27 mouse cellular contexts compared by ENCODE assay signal in genomic region chr4:155156734-155157133, GRCm38 (mm10).
DNase-seq lines count a peak whose midpoint lies in the region; ATAC-seq and TF ChIP-seq lines count a peak whose summit lies in the region.
"Had no signal": no experiment of that assay in that cellular context is flagged by ENCODE, and none has a peak within 500 bp of the region (broad histone marks: within the 10 kb centered on the region; RNA-seq: fewer than 3 reads in every experiment).

No protein-coding gene starts in this region.

- peaks cover 48% of the 10 kb centered on the region for H3K4me1 ChIP-seq in hindbrain, embryonic 13.5 days (replicated peaks)
- peaks cover 27% of the 10 kb centered on the region for H3K4me1 ChIP-seq in hindbrain, embryonic 12.5 days
- H3K4me1 ChIP-seq in lung, postnatal 0 days (ENCODE audit: insufficient read depth, low read depth, low read length): peaks cover 17% of the 10 kb centered on the region
- no peaks in the 10 kb centered on the region; the same call in 1 of the 2 replicates for H3K4me1 ChIP-seq in midbrain, embryonic 14.5 days (ENCODE audit: control insufficient read depth, insufficient read depth, low read length)

- WGBS in hindbrain, embryonic 13.5 days: 94% methylated on average over 17 of the region's 17 CpGs
- WGBS in hindbrain, embryonic 12.5 days: 89% methylated on average over 17 of the region's 17 CpGs
- 92% methylated on average over 17 of the region's 17 CpGs for WGBS in lung, postnatal 0 days
- 95% methylated on average over 17 of the region's 17 CpGs for WGBS in midbrain, embryonic 14.5 days

- DNase-seq in layer of hippocampus, adult 2 months (ENCODE audit: low spot score in 2 of 2): peak in 1 of 2 experiments; percentile 41
- no peak for DNase-seq in layer of hippocampus, postnatal 25 days (ENCODE audit: extremely low spot score in 1 of 2, low spot score in 1 of 2)
- DNase-seq in lung, postnatal 0 days (ENCODE audit: low spot score): no peak
- DNase-seq in lung, adult 18-20 months: no peak
- peak; percentile 24 for DNase-seq in brain, adult 2 months (ENCODE audit: low read depth, low spot score)
- DNase-seq in midbrain, embryonic 14.5 days: no peak
- DNase-seq: adrenal gland, adult 8-10 months; adrenal gland, postnatal 14 days; adrenal gland, postnatal 36 days; cerebellum, adult 11 months; cerebellum, adult 18-20 months; cerebellum, adult 8-10 months; cerebellum, adult 9-11 months; cerebellum, postnatal 14 days; embryo, embryonic 11 days; forebrain, postnatal 0 days had no signal

- no peak overlapping the region for H3K9ac ChIP-seq in hindbrain, embryonic 13.5 days
- H3K9ac ChIP-seq in hindbrain, embryonic 12.5 days: no peak overlapping the region
- no peak overlapping the region for H3K9ac ChIP-seq in lung, postnatal 0 days (replicated peaks; ENCODE audit: low read depth)
- no peak overlapping the region for H3K9ac ChIP-seq in midbrain, embryonic 14.5 days (replicated peaks; ENCODE audit: low read length)
- H3K9ac ChIP-seq: embryonic facial prominence, embryonic 12.5 days; embryonic facial prominence, embryonic 15.5 days; forebrain, embryonic 12.5 days; forebrain, postnatal 0 days had no signal

- 0 out of 2 replicates have a peak overlapping the region, but pooled peaks have one; percentile 36 for H3K27ac ChIP-seq in hindbrain, embryonic 13.5 days
- no peak overlapping the region for H3K27ac ChIP-seq in hindbrain, embryonic 12.5 days
- peak overlapping the region; percentile 72 for H3K27ac ChIP-seq in layer of hippocampus, adult 2 months
- 0 out of 2 replicates have a peak overlapping the region, but pooled peaks have one; percentile 11 for H3K27ac ChIP-seq in lung, postnatal 0 days (ENCODE audit: low read length)
- no peak overlapping the region for H3K27ac ChIP-seq in midbrain, embryonic 14.5 days (replicated peaks; ENCODE audit: low read depth, low read length)
- H3K27ac ChIP-seq: embryonic facial prominence, embryonic 12.5 days; embryonic facial prominence, embryonic 15.5 days; forebrain, embryonic 10.5 days had no signal

- peaks cover 2% of the 10 kb centered on the region for H3K27me3 ChIP-seq in hindbrain, embryonic 13.5 days
- H3K27me3 ChIP-seq in hindbrain, embryonic 12.5 days: no peaks in the 10 kb centered on the region
- no peaks in the 10 kb centered on the region for H3K27me3 ChIP-seq in lung, postnatal 0 days (replicated peaks; ENCODE audit: insufficient read depth, low read length)
- no peaks in the 10 kb centered on the region for H3K27me3 ChIP-seq in midbrain, embryonic 14.5 days (ENCODE audit: control insufficient read depth, insufficient read depth, low read length)
- H3K27me3 ChIP-seq: embryonic facial prominence, embryonic 12.5 days; embryonic facial prominence, embryonic 15.5 days; Patski had no signal

- no peak overlapping the region for H3K4me3 ChIP-seq in hindbrain, embryonic 13.5 days
- H3K4me3 ChIP-seq in hindbrain, embryonic 12.5 days: no peak overlapping the region
- H3K4me3 ChIP-seq in layer of hippocampus, adult 2 months: no peak overlapping the region
- H3K4me3 ChIP-seq in lung, postnatal 0 days (ENCODE audit: low read depth, low read length): no peak overlapping the region
- no peak overlapping the region for H3K4me3 ChIP-seq in midbrain, embryonic 14.5 days (replicated peaks; ENCODE audit: low read depth, low read length)
- H3K4me3 ChIP-seq: embryonic facial prominence, embryonic 12.5 days; embryonic facial prominence, embryonic 15.5 days; erythroblast, embryonic 14.5 days; forebrain, embryonic 10.5 days; forebrain, embryonic 12.5 days had no signal

- TF ChIP-seq EP300 in lung, postnatal 0 days (IDR thresholded peaks at IDR 0.05): no peak

- H3K36me3 ChIP-seq in hindbrain, embryonic 13.5 days: peaks cover 55% of the 10 kb centered on the region
- H3K36me3 ChIP-seq in hindbrain, embryonic 12.5 days: peaks cover 47% of the 10 kb centered on the region
- peaks cover 36% of the 10 kb centered on the region for H3K36me3 ChIP-seq in lung, postnatal 0 days (ENCODE audit: insufficient read depth, low read length)
- peaks cover 52% of the 10 kb centered on the region for H3K36me3 ChIP-seq in midbrain, embryonic 14.5 days (ENCODE audit: control insufficient read depth, insufficient read depth, low read length)

- H3K9me3 ChIP-seq in hindbrain, embryonic 13.5 days: no peaks in the 10 kb centered on the region
- no peaks in the 10 kb centered on the region for H3K9me3 ChIP-seq in hindbrain, embryonic 12.5 days (replicated peaks)
- no peaks in the 10 kb centered on the region for H3K9me3 ChIP-seq in lung, postnatal 0 days (ENCODE audit: low read length)
- H3K9me3 ChIP-seq in midbrain, embryonic 14.5 days (ENCODE audit: control insufficient read depth, low read length): no peaks in the 10 kb centered on the region
- H3K9me3 ChIP-seq: embryonic facial prominence, embryonic 12.5 days; embryonic facial prominence, embryonic 15.5 days; forebrain, embryonic 10.5 days; forebrain, embryonic 12.5 days; G1E had no signal

- TF ChIP-seq CTCF in layer of hippocampus, adult 2 months (conservative IDR thresholded peaks at IDR 0.05): no peak
- no peak for TF ChIP-seq CTCF in lung, postnatal 0 days (IDR thresholded peaks at IDR 0.05)

- H3K4me2 ChIP-seq in hindbrain, embryonic 13.5 days: no peak overlapping the region
- no peak overlapping the region for H3K4me2 ChIP-seq in hindbrain, embryonic 12.5 days (replicated peaks)
- H3K4me2 ChIP-seq in lung, postnatal 0 days (replicated peaks; ENCODE audit: low read depth, low read length): no peak overlapping the region
- H3K4me2 ChIP-seq in midbrain, embryonic 14.5 days (ENCODE audit: low read length): no peak overlapping the region
- H3K4me2 ChIP-seq: embryonic facial prominence, embryonic 12.5 days; embryonic facial prominence, embryonic 15.5 days; forebrain, embryonic 12.5 days had no signal

- no peak for ATAC-seq in hindbrain, embryonic 13.5 days (ENCODE audit: low FRiP score)
- ATAC-seq in hindbrain, embryonic 12.5 days (ENCODE audit: low FRiP score): no peak
- no peak for ATAC-seq in lung, postnatal 0 days
- ATAC-seq in midbrain, embryonic 14.5 days (ENCODE audit: low FRiP score, low TSS enrichment): no peak
- ATAC-seq: activated CD4-positive, CD25-positive, alpha-beta regulatory T cell, adult 4 months; forebrain, embryonic 14.5 days; forebrain, postnatal 0 days; Patski had no signal

Comparison
In these comparisons a context has a peak if more than half of its experiments do, and no peak if none do; other contexts are left out.
1. H3K27ac ChIP-seq: peak in hindbrain, embryonic 13.5 days (single experiment), layer of hippocampus, adult 2 months (single experiment) and lung, postnatal 0 days (single experiment); none in hindbrain, embryonic 12.5 days (single experiment) and midbrain, embryonic 14.5 days (single experiment).